Mouse (Mus musculus): ENCODE results near the gene Ptpra. TPM values are rescaled to one million over a fixed set of nuclear protein-coding genes. Genes with fewer than 3 reads are reported as not detected.

Ptpra gene
- total RNA-seq, 2 experiments from 2014 or later: 68.9 to 138 TPM

- ATAC-seq (replicated peaks; ENCODE audit: poor library complexity, severe bottlenecking): no peak
Observed at GRCm38 (mm10) chr2:130439840-130440480, 10.1 kb upstream of the Ptpra start.

- no peak for ATAC-seq (replicated peaks; ENCODE audit: poor library complexity, severe bottlenecking)
Observed at GRCm38 (mm10) chr2:130442162-130442561, 7.9 kb upstream of the Ptpra start.

GRCm38 (mm10) chr2:130448449-130448848 lies 1.6 kb upstream of the Ptpra start:
- ATAC-seq (replicated peaks; ENCODE audit: poor library complexity, severe bottlenecking): peak; percentile 52

- 0 out of 2 replicates have a peak, but pooled peaks have one; percentile 6 for ATAC-seq (replicated peaks; ENCODE audit: poor library complexity, severe bottlenecking)
Observed at GRCm38 (mm10) chr2:130449021-130449793, 871 bp upstream of the Ptpra start.

GRCm38 (mm10) chr2:130450434-130450796 lies 337 bp downstream of the Ptpra start:
- peak; percentile 50 for ATAC-seq (replicated peaks; ENCODE audit: poor library complexity, severe bottlenecking)

GRCm38 (mm10) chr2:130451086-130451726 lies 1.1 kb downstream of the Ptpra start:
- ATAC-seq (replicated peaks; ENCODE audit: poor library complexity, severe bottlenecking): no peak

- ATAC-seq (replicated peaks; ENCODE audit: poor library complexity, severe bottlenecking): no peak
Observed at GRCm38 (mm10) chr2:130451727-130452090, 1.6 kb downstream of the Ptpra start.

- ATAC-seq (replicated peaks; ENCODE audit: poor library complexity, severe bottlenecking): no peak
Observed at GRCm38 (mm10) chr2:130452266-130452665, 2.2 kb downstream of the Ptpra start.

GRCm38 (mm10) chr2:130453421-130453820 lies 3.3 kb downstream of the Ptpra start:
- no peak for ATAC-seq (replicated peaks; ENCODE audit: poor library complexity, severe bottlenecking)

GRCm38 (mm10) chr2:130454748-130455370 lies 4.8 kb downstream of the Ptpra start:
- no peak for ATAC-seq (replicated peaks; ENCODE audit: poor library complexity, severe bottlenecking)

GRCm38 (mm10) chr2:130457871-130458270 lies 7.8 kb downstream of the Ptpra start:
- no peak for ATAC-seq (replicated peaks; ENCODE audit: poor library complexity, severe bottlenecking)

GRCm38 (mm10) chr2:130459576-130459975 lies 9.5 kb downstream of the Ptpra start:
- no peak for ATAC-seq (replicated peaks; ENCODE audit: poor library complexity, severe bottlenecking)

GRCm38 (mm10) chr2:130461287-130462071 lies 11.4 kb downstream of the Ptpra start:
- ATAC-seq (replicated peaks; ENCODE audit: poor library complexity, severe bottlenecking): peak; percentile 56

GRCm38 (mm10) chr2:130466438-130466837 lies 16.4 kb downstream of the Ptpra start:
- ATAC-seq (replicated peaks; ENCODE audit: poor library complexity, severe bottlenecking): no peak

- ATAC-seq (replicated peaks; ENCODE audit: poor library complexity, severe bottlenecking): no peak
Observed at GRCm38 (mm10) chr2:130469366-130469765, 19.3 kb downstream of the Ptpra start.

GRCm38 (mm10) chr2:130469935-130470334 lies 19.9 kb downstream of the Ptpra start:
- no peak for ATAC-seq (replicated peaks; ENCODE audit: poor library complexity, severe bottlenecking)

- ATAC-seq (replicated peaks; ENCODE audit: poor library complexity, severe bottlenecking): peak; percentile 79
Observed at GRCm38 (mm10) chr2:130472908-130473510, 22.9 kb downstream of the Ptpra start.

GRCm38 (mm10) chr2:130475764-130476163 lies 25.7 kb downstream of the Ptpra start:
- ATAC-seq (replicated peaks; ENCODE audit: poor library complexity, severe bottlenecking): peak; percentile 63

- no peak for ATAC-seq (replicated peaks; ENCODE audit: poor library complexity, severe bottlenecking)
Observed at GRCm38 (mm10) chr2:130476666-130477297, 26.7 kb downstream of the Ptpra start.

All from granulocyte monocyte progenitor cell, adult 5-6 weeks (primary cell).